Mouse (Mus musculus) testis, postnatal 14 days (tissue): Measurements from ENCODE around the gene Lypd6.

ENCODE experiments used
- DNase-seq: peaks from one replicate; pipeline ENCODE4 v3.0.0; 2021; ENCODE audit warnings: low spot score

Gene Lypd6

GRCm38 (mm10) chr2:50173730-50174528 lies 107.7 kb downstream of the Lypd6 start:
- DNase-seq: no peak

GRCm38 (mm10) chr2:50175709-50176108 lies 109.5 kb downstream of the Lypd6 start:
- no peak for DNase-seq

GRCm38 (mm10) chr2:50179164-50179563 lies 112.9 kb downstream of the Lypd6 start:
- no peak for DNase-seq

GRCm38 (mm10) chr2:50180423-50180822 lies 114.2 kb downstream of the Lypd6 start:
- no peak for DNase-seq

GRCm38 (mm10) chr2:50181332-50181731 lies 115.1 kb downstream of the Lypd6 start:
- no peak for DNase-seq

- DNase-seq: no peak
Observed at GRCm38 (mm10) chr2:50186711-50187405, 120.6 kb downstream of the Lypd6 start.

- no peak for DNase-seq
Observed at GRCm38 (mm10) chr2:50188856-50189255, 122.6 kb downstream of the Lypd6 start.

GRCm38 (mm10) chr2:50196681-50197080 lies 130.5 kb downstream of the Lypd6 start:
- DNase-seq: no peak

GRCm38 (mm10) chr2:50197801-50198200 lies 131.6 kb downstream of the Lypd6 start:
- DNase-seq: no peak

- DNase-seq: no peak
Observed at GRCm38 (mm10) chr2:50200541-50200940, 134.3 kb downstream of the Lypd6 start.

GRCm38 (mm10) chr2:50220574-50220973 lies 154.3 kb downstream of the Lypd6 start:
- DNase-seq: no peak

GRCm38 (mm10) chr2:50225019-50225418 lies 158.8 kb downstream of the Lypd6 start:
- no peak for DNase-seq

GRCm38 (mm10) chr2:50233491-50233890 lies 167.3 kb downstream of the Lypd6 start:
- peak; percentile 16 for DNase-seq
